Mouse (Mus musculus) neural tube, postnatal 0 days (tissue): ENCODE results near the gene Stxbp5l. TPM values are rescaled to one million over a fixed set of nuclear protein-coding genes. Genes with fewer than 3 reads are reported as not detected.

Source experiments
- polyA plus RNA-seq: library from polyadenylated mRNA; unstranded; fragments of >200 nt; fragmentation: Nextera tagmentation; extraction: Ambion mirVana; gene quantifications from 2 replicates; pipeline ENCODE4 v1.2.1, GENCODE M21; 2015

Gene Stxbp5l
- polyA plus RNA-seq = 13.4 and 14.5 TPM in 2 replicates

DNA sequence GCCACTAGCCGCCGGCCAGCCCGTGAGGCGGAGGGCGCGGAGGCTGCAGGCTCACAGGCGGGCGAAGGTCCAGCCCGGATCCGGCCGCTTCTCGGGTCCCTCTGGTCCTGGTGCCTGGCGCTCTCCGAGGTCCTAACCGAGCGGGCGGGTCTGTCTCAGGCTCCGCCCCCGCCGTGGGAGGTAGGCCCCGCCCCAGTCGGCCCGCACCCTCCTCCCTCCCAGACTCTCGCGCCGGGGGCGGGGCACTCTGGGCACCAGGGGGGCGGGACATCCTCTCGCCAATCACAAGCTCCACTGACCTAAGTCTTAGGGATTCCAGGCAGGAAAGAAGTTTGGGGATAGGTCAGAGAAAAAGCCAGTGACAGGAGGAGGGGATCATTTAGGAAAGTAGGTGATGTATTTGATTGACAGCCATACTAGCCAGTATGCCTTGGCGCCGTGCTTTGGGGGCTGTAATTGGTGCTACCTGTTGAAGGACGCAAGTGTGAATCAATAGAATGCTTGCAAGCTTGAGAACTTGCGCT is at the start of gene Stxbp5l:
Stxbp5l (minus strand) TSS at position 142 of the 524 bp plus-strand sequence.

Other genes with a start within 250 kb of the Stxbp5l start
- 15.9 and 16.4 TPM in 2 replicates for gene Gtf2e1, start 154.8 kb upstream of the Stxbp5l start, polyA plus RNA-seq
- 11.6 and 13.1 TPM in 2 replicates for gene Rabl3, start 154.9 kb upstream of the Stxbp5l start, polyA plus RNA-seq
- 0.25 and 0.27 TPM in 2 replicates for gene Hgd, start 195.2 kb upstream of the Stxbp5l start, polyA plus RNA-seq